Mouse (Mus musculus): ENCODE measurements at regions not wholly inside any gene's neighbourhood (a gene's known extent, or its start where the extent isn't known, plus 50 kb on each side); places are given as distances from the start of the nearest gene placed in this dataset.

DNA sequence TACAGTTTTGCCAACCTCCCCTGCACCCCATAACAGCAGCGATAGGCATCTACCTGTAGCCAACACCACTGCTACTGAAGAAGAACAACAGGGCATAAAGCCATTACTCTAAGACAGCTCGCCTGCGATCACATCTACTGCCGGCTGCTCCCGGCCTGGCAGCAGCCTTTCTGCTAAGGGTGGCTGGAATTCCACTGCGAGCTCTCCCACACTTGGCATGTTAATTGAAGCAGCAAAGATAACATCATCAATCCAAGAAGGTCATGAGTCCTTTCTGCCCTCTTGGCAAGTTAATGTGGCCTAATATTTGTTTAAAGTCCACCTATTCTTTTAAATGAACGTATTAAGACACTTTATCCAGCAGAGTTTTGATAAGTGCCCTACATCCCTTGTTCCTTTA, 196.1 kb downstream of the Ttc8 start:
- TF ChIP-seq CTCF (IDR thresholded peaks at IDR 0.05; ENCODE audit: extremely low read depth, insufficient read depth, low read length), result no peak
- no peak for TF ChIP-seq POLR2A (IDR thresholded peaks at IDR 0.05; ENCODE audit: extremely low read depth, insufficient read depth, low read length)
